Mouse (Mus musculus) A20 (cell line): ENCODE measurements at regions not wholly inside any gene's neighbourhood (a gene's known extent, or its start where the extent isn't known, plus 50 kb on each side); places are given as distances from the start of the nearest gene placed in this dataset.

Experiments
- DNase-seq: peaks from one replicate; pipeline ENCODE4 v3.0.0-alpha.2; 2011; ENCODE audit warnings: low read depth, low spot score

DNA sequence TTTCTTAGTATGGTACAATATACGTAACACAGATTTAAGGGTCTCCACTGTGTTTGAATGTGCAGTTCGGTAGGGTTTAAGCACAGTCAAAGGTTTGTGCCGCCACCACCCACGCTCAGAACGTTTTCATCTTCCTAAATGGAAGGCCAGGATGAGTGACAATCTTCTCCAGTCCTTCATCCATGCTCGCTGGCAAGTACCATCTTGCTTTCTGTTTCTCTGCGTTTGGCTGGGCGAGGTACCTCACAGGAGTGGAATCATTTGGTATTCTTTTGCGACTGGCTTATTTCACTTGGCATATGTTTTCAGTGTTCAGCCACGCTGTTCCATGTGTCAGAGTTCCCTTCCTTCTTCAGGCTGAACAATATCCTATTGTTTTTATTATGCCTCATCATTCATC lies 342.3 kb downstream of the Pax1 start:
- DNase-seq: no peak

DNA sequence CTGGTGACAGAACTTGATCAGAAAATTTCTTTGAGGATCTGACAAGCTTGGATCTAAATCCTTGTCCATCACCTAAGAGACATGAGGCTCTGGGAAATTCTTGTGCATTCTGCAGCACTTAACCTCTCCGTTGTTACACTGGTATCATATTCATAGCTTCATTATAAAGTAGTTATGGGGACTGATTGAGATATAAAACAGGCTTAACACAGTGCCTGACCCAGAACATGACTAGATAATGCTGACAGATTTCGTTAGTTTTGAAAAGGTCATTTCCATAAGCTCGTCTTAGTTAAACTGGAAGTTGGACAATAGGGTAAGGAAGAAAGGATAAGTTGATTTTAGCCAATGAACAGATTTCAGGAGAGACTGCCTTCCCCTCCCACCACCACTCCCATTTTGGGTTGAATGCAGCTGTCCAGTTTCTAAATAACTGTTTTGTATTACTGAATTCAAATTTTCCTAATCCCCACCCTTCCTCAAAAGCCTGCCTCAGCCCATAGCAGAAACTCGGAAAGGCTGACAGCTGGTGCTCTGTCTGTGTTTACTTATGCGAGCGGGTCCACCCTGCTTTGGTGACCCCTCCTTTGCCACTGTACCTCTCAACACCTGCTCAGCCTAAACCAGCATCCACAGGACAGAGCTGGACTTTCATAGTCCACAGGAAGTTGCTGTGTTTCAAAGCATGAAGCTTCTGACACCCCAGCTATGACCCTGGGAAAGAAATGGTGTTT lies 340.8 kb downstream of the Pax1 start:
- DNase-seq: no peak

DNA sequence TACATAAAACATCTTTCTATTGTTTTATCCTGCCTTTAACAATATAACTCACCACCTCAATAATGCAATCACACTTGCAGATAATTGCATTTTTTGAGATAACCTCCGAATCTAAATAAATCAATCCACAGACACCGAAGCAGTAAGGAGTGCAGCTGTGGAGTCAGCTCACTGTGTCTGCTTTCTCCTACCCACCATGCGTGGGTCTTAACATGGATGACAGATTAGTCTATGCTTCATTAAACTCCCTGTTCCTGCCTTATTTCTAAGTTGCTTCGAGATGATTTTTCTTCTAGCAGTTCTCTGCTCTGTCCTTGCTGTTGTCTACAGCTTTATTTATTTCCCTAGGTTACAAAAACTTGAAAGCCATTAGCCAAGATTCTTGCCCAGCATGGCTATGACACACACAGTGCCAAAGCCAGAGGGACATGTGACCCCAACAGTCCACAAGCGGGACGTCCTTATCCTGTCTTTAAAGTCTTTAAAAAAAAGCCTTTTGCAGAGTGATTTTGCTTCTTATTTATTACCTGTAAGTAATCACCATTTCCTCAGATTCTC lies 337.9 kb downstream of the Pax1 start:
- DNase-seq: no peak

DNA sequence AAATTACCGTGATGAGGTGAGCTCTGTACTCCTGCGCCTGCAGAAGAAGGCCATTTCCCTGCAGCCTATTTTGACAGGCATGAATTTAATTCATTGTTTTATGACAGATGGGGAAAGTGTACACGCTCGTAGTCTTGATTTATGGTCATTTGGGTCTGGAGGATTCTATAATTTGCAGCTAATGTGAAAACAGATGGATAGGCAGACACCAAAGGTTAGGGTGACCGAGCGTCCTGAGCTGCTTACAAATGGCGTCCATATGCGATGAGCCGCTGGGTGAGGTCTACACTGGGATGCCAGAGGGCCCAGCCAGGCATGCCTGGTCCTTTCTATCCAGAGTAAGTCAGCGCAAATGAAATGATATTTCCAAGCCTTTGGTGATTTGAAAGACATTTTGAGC lies 330.2 kb downstream of the Pax1 start:
- no peak for DNase-seq

DNA sequence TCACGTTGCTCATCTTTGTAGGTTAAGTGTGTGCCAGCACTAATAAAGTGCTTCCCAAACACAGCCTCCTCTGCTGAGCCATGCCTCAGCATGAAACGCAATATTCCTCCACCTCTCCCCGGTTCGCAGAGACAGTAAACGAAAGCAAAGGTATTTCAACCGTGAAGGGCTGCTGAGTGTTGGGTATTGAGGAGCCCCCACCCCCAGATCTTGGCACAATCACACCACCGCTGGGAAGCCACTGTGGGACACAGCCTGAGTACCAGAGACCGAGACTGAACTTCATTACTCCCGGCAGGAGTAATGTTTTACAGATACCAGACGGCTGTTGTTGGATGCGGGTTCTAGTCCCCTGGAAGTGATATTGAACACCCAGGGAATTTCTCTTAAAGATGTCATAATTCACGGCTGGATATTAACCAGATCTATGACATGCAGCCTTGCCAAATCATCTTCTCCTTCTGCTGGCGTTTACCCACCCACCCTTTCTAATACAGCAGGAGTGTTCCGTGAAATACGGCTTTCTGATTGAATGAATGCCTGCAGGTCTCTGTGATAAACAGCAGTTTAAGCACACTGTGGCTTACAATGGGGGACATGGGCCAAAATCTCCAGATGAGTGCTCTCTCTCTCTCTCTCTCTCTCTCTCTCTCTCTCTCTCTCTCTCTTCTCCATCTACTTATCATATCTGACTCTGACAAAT lies 328.9 kb downstream of the Pax1 start:
- DNase-seq: no peak

DNA sequence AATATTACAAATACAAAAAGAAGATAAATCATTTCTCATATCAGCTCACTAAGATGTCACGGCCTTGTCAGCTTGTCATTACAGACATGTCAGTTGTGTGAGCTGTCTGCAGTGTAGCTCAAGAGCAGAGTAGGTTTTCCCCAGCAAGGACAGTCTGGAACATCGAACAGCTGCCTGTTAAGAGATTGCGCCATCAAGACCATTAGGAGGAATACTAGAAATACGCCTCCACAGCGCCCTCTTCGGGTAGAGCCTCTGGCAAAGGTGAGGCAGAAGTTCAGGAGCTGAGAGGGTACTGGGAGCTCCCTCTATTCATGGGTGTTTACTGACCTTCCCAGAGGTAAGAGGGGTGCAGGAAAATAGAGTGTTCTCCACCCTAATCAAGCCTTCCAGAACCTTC lies 327.0 kb downstream of the Pax1 start:
- no peak for DNase-seq

DNA sequence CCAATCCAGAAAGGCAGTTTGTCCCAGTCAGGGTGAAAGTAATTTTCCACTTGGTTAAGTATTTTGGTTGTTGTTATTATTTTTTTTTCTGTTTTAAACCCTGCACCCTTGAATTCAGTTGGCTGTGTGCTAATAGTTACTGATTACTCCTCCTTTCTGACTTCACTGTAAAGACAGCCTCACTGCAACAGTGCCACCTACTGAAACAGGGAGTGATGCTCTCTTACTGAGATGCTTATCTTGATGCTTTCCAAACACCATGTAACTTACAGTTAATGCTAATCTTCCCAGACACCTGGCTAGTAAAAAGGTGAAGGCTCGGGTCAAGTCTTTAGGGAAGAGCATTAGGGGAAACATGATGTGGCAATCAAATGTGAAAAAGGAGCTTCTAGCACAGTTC lies 294.9 kb downstream of the Pax1 start:
- no peak for DNase-seq

DNA sequence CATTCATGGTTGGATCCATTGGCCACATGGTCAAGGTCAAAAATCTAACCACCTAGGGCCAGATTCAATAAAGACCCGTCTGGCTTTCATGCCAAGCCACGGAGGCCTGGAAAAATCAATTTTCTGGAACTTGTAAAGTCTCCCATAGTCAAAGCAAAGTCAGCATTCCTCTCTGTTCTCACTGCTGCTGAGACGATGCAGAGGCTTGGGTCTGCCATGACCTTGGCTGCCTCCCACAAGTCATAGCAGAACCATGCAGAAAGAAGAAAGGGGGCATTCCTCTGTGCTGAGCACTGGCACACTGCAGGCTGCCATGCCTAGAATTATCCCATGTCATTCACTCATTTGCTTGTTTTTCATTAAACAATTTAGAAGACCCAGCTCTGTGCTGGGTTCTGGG lies 288.5 kb downstream of the Pax1 start:
- DNase-seq: no peak

DNA sequence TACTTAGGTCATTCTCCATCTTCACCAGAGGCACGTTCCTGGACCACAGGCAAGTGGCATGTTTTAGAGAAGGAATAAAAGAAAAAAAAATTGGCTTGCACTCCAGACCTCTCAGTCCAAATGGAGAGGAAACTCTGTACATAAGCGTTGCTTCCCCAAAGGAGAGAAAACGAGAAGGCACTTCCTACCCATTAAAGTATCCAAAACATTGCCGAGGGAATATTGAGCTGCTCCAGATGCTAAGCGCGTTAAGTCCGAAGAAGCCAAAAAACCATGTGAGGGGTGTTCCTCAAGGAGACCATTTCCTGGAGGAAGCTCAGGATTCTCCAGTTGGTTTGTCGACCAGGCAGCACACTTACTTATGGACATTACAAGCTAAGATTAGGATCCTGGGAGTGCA lies 286.2 kb downstream of the Pax1 start:
- no peak for DNase-seq

DNA sequence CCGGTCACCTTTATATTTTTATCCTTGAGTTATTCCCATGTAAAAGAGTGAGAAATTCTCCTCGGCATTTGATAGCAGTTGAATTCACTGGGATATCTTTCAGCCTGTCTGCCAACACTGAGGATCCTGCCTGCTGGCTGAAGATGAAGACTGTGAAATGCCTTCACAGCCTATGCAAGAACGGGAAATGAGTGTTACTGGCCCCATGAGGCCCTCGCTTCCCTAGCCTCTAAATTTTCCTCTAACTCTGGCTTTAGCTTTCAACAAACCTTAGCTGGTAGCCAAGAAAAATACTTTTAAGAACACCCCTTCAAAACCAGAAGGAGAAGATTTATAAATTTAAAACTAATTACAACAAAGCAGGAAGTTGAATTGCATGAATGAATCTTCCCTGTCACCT lies 285.8 kb downstream of the Pax1 start:
- no peak for DNase-seq

DNA sequence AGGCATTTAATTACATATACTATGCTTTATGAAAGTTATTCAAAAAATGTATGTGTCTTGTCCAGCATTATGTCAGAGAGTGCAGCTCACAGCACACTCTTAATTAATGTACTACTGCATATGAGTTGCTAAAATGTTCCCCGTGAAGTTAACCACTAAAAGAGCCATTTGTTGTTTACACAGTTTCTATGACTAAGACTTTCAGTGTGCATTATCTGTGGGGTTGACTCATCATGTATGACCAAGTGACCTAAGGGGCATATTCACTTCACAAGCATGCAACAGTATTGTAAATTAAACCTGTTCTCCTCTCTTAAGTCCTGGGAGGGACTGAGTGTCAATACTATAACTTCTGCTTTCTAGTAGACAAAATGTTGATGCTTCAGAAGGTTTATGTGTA lies 276.2 kb downstream of the Pax1 start:
- DNase-seq: no peak

DNA sequence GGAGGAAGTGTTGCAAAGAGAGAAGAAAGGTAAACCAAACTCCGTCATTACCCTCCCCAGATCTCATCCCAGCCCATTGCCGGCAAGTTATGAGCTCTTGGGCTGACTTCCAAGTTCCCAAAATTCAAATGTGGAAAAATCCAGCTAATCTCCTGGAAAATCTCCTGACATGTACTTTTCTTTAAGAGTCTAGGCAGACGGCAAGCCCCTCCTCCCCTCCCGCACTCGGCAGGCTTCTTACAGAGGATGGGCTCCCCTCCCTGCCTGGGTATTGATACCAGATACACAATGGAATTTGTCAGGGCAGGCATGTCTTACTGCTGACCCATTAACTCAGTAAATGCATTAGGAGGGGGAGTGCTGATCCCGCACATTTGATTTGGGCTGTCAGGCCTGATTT lies 271.0 kb downstream of the Pax1 start:
- DNase-seq: no peak

DNA sequence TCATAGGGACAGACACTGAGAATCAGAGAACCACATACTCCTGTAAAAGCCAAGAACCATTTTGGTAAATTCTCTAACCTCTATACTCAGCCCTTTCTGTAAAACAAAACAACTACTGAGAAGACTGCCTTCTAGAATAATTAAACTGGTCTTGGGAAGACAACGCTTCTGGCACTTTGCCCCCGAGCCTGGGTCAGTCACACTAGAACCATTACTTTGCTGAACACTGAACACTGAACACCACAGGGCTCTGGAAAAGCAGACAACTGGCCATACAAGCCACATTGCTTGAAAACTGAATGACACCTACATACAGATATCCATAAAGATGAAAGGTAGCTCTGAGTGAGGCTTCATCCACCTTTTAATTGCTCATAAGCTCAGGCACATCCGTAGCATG lies 268.0 kb downstream of the Pax1 start:
- no peak for DNase-seq

DNA sequence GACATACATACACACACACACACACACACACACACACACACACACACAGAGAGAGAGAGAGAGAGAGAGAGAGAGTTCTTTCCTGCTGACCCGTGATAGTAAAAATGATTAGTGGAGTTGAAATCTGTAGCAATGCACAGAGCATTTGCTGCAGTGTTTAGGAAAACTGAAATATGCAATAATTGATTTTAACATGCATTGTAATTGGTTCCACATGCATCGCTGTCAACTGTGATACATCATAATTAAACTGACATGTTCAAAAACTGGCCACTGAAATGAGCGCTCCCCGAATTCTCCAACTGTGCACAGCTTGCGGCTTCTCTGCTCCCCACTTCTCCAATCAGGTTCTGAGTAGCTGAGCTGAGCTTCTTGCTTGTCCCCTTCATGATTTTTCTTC lies 265.4 kb downstream of the Pax1 start:
- DNase-seq: no peak

DNA sequence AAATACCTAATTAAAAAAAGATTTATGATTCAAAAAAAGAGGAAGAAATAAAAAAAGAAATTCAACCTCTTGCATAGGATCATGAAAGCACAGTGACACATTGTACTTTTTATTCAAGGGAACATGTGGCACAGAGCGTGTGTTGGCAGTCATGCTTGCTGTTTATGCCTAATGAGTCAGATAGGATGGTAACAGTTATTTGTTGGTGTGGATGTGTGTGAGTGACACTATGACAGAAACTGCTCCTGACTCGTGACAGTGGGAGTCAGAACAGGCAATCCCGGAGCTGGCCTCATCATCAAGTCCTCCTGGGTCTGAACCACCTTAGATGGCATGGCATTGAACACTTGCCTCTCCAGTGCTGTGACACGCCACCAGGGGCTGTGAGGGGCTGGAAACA lies 261.4 kb downstream of the Pax1 start:
- DNase-seq: no peak

DNA sequence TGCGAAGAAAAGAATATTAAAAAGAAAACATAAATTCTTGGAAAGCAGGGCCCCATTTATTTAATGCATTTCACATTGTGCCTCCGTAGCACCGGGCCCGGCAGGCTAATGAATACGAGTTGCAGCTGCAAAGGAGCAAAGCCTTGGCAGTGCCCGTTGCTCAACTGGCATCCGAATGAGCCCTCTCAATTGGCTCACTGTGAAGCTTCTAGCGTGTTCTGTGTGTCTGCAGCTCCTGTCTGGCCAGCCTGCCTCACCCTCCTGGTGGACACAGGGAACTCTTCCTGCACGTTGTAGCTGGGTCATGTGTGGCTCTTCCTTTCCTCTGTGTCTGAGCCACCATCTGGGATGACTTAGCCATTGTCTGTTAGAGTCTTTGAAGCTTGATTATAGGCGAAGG lies 256.1 kb downstream of the Pax1 start:
- no peak for DNase-seq

DNA sequence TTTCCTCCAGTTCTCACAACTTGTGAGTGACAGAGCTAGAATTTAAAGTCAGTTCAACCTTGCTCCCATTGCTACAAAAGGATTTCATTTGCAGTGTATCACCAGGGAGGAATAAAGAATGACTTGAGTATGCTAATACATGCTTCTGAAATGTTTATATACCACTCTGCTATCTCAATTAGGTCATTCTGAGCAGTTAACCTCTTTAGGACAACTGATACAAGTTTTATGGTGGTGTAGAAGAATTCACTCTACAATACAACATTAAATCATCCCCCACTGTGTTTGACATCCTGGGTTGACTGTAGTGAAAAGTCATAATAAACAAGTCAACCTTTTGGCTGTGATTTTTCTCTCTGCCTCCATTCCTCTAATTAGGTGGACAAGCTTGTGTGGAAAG lies 248.6 kb downstream of the Pax1 start:
- DNase-seq: no peak

DNA sequence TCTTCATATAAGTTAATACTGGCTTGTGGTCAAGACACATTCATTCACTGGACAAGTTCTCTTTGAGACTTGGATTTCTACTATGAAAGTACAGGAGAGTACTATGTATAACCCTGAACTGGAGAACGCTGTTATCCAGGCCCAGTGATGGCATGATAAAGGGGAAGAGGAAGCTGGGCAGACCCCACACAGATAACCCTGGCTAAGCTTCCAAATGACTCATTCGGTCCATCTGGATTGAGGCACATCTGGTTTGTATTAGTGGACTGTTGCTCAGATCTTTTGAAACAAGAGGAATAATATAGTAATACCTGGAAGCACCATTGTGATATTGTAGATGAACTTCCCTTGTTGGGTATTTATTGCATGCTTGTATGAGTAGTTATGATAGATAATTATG lies 239.9 kb downstream of the Pax1 start:
- no peak for DNase-seq

DNA sequence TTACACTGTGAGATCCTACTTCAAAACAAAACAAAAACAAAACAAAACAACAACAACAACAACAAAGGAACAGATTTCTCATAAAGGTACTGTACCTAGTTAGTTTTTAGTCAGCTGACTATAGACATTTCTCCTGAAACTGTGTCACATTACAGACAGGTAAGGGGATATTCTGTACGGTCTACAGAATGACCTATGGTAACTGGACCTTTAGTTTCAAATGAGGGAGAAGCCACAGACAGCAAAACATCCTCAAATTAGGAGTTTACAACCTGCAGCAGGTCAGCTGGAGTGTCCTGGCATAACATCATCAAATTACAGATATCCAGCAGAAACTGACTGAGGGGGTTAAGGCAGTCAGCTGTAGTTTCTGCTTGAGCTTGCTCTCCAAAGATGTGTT lies 210.7 kb downstream of the Pax1 start:
- DNase-seq: no peak

DNA sequence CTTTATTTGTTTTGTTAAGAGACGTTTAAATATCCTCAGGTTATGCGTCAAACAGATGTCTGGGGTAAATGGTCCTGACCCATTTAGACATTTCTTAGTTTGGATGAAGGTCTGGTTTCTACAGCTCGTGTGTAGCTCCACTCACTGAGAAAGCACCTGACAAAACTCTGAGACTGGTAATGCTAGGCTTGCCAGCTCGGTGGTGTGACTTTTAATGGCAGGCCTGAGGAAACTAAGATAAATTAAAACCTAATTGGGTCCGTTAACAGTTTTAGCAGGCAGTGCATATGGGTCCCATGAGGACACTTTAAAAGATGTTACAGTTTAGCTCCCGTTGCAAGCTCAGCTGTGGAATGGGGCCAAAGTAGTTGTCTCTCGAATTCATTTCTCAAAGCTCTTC lies 199.5 kb downstream of the Pax1 start:
- DNase-seq: no peak

DNA sequence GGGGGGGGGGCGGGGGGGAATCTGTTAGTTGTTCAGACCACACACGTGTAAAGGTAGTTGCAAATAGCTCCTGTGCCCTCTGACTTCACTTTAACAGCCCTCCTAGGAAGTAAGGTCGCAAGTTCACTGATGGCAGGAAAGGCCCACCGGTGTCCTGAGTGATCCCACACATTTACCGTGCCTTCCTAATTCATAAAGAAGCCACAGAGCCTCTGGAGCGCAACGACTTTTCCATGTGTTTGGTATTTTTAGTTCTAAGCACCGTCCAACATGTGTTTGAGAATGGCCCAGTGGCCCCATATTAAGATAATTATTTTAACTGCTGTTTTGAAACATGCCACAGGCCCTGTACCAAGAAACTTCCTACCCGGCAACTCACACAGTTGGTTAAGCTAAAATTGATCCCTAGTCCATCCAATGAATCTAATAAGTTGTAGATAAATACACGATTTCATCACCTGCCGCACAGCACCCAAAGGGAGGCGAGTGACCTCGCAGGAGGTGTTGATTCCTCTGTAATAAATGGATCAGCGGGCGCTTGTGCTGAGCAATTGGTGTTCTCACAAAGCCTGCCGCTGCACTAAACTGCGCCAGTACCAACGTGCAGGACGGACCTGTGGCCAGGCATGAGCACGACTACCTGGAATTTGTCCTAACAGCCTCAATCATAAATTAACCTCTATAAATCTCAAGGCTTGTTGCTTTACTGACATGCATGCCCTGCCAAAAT lies 198.9 kb downstream of the Pax1 start:
- no peak for DNase-seq

DNA sequence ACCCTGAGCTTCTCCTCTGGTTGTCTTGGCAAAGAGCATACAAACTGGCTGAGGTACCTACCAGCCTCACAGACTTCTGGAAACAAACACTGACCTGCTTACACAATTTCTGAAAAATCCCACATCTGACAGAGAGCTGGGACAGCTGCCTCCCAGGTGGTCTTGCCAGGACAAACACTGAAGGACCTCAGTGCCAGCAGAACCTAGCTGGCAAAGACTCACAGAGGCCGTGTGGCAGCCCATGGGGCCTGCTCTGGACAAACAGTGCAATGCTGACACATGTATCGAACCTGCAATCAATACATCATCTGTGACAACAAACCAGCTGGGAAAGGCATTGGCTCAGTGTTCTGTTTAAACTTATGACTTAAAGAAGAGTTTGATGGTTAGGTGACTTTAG lies 167.4 kb downstream of the Pax1 start:
- no peak for DNase-seq

DNA sequence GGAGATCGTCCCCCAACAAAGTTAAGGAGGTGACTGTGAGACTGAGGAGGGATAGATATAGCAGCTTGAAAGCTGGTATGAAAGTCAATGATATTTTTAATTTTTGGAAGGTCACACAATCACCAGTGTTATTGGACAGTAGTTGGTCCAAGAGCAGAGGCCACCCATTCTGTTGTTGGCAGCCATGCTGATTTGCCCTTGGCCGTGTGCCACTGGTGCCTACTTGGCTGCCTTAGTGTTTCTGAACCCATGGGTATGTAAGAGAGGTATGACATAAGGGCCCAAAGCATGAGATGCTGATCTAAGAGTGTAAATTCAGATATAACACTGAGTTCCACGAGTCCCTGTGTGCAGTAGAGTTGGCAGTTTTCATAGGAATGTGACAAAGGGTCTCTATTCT lies 153.7 kb downstream of the Pax1 start:
- no peak for DNase-seq
